Mouse (Mus musculus) embryo, embryonic 11.5 days (tissue): Measurements from ENCODE around the gene Cuta.

Source experiments
- DNase-seq: peaks from one replicate; pipeline ENCODE4 v3.0.0-alpha.2; 2012; ENCODE audit warnings: low read depth, low spot score

Cuta gene

DNA sequence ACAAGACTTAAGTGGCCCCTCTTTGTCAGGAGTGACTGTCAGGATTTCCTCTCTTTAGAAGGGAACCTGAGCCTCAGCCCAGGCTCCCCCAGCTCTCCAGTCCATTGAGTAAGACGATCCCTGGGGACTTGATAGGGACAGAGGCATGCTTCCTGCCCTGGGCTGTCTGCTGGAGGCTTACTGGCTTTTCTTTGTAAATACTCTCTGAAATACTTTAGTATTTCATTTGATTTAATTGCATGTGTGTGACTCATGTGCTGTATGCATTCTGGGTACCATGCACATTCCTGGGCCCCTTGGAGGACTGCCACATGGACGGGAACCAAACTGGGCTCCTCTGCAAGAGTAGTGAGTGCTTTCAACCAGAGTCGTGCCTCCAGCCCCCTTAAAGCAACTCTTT is 51.4 kb downstream of the Cuta start:
- DNase-seq = no peak

DNA sequence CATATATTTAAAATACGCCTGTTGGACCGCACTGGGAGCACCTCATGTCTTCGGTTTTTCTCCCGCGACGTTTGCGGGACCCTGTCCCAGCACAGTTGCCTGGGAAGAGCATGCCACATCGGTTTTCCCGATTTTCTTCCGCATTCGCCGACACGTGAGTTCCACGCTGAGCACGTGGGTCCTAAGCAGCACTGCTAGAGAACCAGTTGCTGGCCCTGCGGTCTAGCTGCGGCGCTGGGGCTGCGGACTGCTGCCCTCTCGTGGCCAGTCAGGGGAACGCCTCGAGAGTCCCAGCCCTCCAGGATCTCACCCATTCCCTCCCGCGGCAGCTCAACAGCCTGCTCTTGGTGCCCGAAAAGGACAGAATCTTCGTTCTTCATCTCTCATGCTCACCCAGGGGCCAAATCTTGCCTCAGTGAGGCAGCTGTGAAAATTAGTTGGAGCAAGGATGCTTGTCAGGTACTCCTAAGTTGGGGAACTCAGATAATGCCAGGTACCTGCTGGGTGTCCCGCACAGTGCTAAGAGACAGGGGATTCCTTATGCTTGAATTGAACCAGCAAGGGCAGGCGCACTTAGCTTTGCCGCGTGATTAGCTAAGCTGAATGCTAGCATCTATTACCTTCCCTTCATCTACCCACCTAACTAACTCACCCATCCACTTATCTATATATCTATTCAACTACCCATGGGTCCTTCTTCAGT is 53.2 kb downstream of the Cuta start:
- peak; percentile 77 for DNase-seq

DNA sequence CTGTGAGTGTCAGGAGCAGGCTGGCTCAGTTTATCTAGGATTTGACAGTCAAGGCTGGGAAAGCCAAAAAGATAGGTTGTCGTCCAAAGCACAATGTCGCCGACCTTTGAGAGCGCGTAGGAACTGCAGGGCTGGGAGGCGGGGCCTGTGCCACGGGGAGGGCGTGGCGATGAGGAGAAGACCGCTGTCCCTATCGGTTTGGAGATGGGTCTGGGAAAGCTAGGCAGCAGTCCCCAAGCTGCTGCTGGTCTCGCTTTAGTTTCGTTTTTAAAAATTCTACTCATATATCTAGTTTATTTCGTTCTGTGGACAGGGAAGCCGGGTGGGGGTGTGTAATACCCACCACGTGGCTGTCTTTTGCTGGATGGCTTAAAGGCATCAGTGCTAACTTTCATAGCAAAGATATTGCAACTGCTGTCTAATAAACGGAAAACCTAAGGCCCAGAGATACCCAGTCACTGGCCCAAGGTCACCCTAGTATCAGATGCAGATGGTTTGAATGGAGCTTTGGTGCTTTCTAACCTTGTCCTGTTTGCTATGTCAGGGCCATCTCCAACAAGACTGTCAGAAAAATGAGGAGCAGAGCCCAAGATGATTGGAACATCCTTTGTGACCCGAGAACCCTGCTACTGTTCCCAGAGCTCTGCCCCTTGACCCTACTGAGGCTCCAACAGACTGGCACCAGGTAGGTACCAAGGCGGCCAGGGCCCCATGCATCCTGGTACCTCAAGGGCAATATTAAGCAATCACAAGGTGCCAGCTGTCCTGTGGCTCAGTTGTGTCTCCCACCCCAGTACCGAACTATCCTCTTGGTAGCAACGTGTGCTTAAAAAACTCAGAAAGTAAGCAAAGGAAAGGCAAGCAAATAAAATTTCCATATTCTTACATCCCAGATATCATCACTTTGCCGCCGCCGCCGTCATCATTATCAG is 54.1 kb downstream of the Cuta start:
- DNase-seq = peak; percentile 48
